Mouse (Mus musculus): ENCODE measurements at regions not wholly inside any gene's neighbourhood (a gene's known extent, or its start where the extent isn't known, plus 50 kb on each side); places are given as distances from the start of the nearest gene placed in this dataset.
A peak's percentile ranks its signal among the peaks of the same experiment; 100 is the strongest.

GRCm38 (mm10) chr16:29943963-29944860 lies 120.0 kb upstream of the Hes1 start:
- DNase-seq (ENCODE audit: extremely low read depth, low read depth, low spot score): peak; percentile 97
- TF ChIP-seq POLR2A (IDR thresholded peaks at IDR 0.05; ENCODE audit: extremely low read depth, insufficient read depth, low read length): no peak
- no peak for TF ChIP-seq CTCF (IDR thresholded peaks at IDR 0.05; ENCODE audit: low read depth, low read length)
- Histone ChIP-seq H3K4me3 (ENCODE audit: insufficient read depth, low read depth, low read length) (no peak overlapping the region), H3K79me2 (ENCODE audit: control insufficient read depth, insufficient read depth, low read length) (no peaks in the 10 kb centered on the region), H3K36me3 (ENCODE audit: control insufficient read depth, insufficient read depth, low read length) (no peaks in the 10 kb centered on the region), H3K9ac (ENCODE audit: low read depth, low read length) (no peak overlapping the region), H3K27ac (replicated peaks; ENCODE audit: insufficient read depth, low read depth, low read length) (no peak overlapping the region), H3K27me3 (ENCODE audit: control insufficient read depth, insufficient read depth, low read length) (no peaks in the 10 kb centered on the region), H3K4me1 (ENCODE audit: control insufficient read depth, insufficient read depth, low read length) (peaks cover 16% of the 10 kb centered on the region)
- 45% methylated on average over 10 of the region's 10 CpGs for WGBS

GRCm38 (mm10) chr16:29944966-29945365 lies 119.2 kb upstream of the Hes1 start:
- H3K4me1 ChIP-seq (ENCODE audit: control insufficient read depth, insufficient read depth, low read length): peaks cover 16% of the 10 kb centered on the region
- no peak overlapping the region for H3K9ac ChIP-seq (ENCODE audit: low read depth, low read length)
- no peaks in the 10 kb centered on the region for H3K79me2 ChIP-seq (ENCODE audit: control insufficient read depth, insufficient read depth, low read length)
- peak overlapping the region; percentile 46 for H3K27ac ChIP-seq (replicated peaks; ENCODE audit: insufficient read depth, low read depth, low read length)
- no peaks in the 10 kb centered on the region for H3K36me3 ChIP-seq (ENCODE audit: control insufficient read depth, insufficient read depth, low read length)
- TF ChIP-seq CTCF (IDR thresholded peaks at IDR 0.05; ENCODE audit: low read depth, low read length) (no peak), POLR2A (IDR thresholded peaks at IDR 0.05; ENCODE audit: extremely low read depth, insufficient read depth, low read length) (no peak)
- 70% methylated on average over 5 of the region's 5 CpGs for WGBS
- H3K4me3 ChIP-seq (ENCODE audit: insufficient read depth, low read depth, low read length): no peak overlapping the region
- H3K27me3 ChIP-seq (ENCODE audit: control insufficient read depth, insufficient read depth, low read length): no peaks in the 10 kb centered on the region
- DNase-seq (ENCODE audit: extremely low read depth, low read depth, low spot score): no peak

GRCm38 (mm10) chr16:29945376-29945890 lies 118.8 kb upstream of the Hes1 start:
- WGBS: 4% methylated on average over 9 of the region's 9 CpGs
- DNase-seq (ENCODE audit: extremely low read depth, low read depth, low spot score): peak; percentile 35
- H3K27ac ChIP-seq (replicated peaks; ENCODE audit: insufficient read depth, low read depth, low read length): peak overlapping the region; percentile 46
- TF ChIP-seq CTCF (IDR thresholded peaks at IDR 0.05; ENCODE audit: low read depth, low read length): no peak
- TF ChIP-seq POLR2A (IDR thresholded peaks at IDR 0.05; ENCODE audit: extremely low read depth, insufficient read depth, low read length): no peak
- peak overlapping the region; percentile 46 for H3K9ac ChIP-seq (ENCODE audit: low read depth, low read length)
- H3K79me2 ChIP-seq (ENCODE audit: control insufficient read depth, insufficient read depth, low read length): no peaks in the 10 kb centered on the region
- H3K36me3 ChIP-seq (ENCODE audit: control insufficient read depth, insufficient read depth, low read length): no peaks in the 10 kb centered on the region
- peaks cover 16% of the 10 kb centered on the region for H3K4me1 ChIP-seq (ENCODE audit: control insufficient read depth, insufficient read depth, low read length)
- peak overlapping the region; percentile 48; the same call in 1 of the 2 replicates for H3K4me3 ChIP-seq (ENCODE audit: insufficient read depth, low read depth, low read length)
- no peaks in the 10 kb centered on the region for H3K27me3 ChIP-seq (ENCODE audit: control insufficient read depth, insufficient read depth, low read length)

- no peak for TF ChIP-seq CTCF (IDR thresholded peaks at IDR 0.05; ENCODE audit: low read depth, low read length)
- TF ChIP-seq POLR2A (IDR thresholded peaks at IDR 0.05; ENCODE audit: extremely low read depth, insufficient read depth, low read length): no peak
- Histone ChIP-seq H3K4me1 (ENCODE audit: control insufficient read depth, insufficient read depth, low read length) (peaks cover 16% of the 10 kb centered on the region), H3K27me3 (ENCODE audit: control insufficient read depth, insufficient read depth, low read length) (no peaks in the 10 kb centered on the region), H3K9ac (ENCODE audit: low read depth, low read length) (peak overlapping the region; percentile 46), H3K27ac (replicated peaks; ENCODE audit: insufficient read depth, low read depth, low read length) (peak overlapping the region; percentile 46), H3K4me3 (ENCODE audit: insufficient read depth, low read depth, low read length) (peak overlapping the region; percentile 48), H3K79me2 (ENCODE audit: control insufficient read depth, insufficient read depth, low read length) (no peaks in the 10 kb centered on the region), H3K36me3 (ENCODE audit: control insufficient read depth, insufficient read depth, low read length) (no peaks in the 10 kb centered on the region)
- under 1% methylated on average over 39 of the region's 39 CpGs for WGBS
- peak; percentile 76 for DNase-seq (ENCODE audit: extremely low read depth, low read depth, low spot score)
Observed at GRCm38 (mm10) chr16:29945891-29946598, 118.1 kb upstream of the Hes1 start.

- no peak for DNase-seq (ENCODE audit: extremely low read depth, low read depth, low spot score)
- Histone ChIP-seq H3K4me1 (ENCODE audit: control insufficient read depth, insufficient read depth, low read length) (peaks cover 16% of the 10 kb centered on the region), H3K4me3 (ENCODE audit: insufficient read depth, low read depth, low read length) (no peak overlapping the region), H3K79me2 (ENCODE audit: control insufficient read depth, insufficient read depth, low read length) (no peaks in the 10 kb centered on the region), H3K27me3 (ENCODE audit: control insufficient read depth, insufficient read depth, low read length) (no peaks in the 10 kb centered on the region), H3K36me3 (ENCODE audit: control insufficient read depth, insufficient read depth, low read length) (no peaks in the 10 kb centered on the region), H3K9ac (ENCODE audit: low read depth, low read length) (no peak overlapping the region), H3K27ac (replicated peaks; ENCODE audit: insufficient read depth, low read depth, low read length) (no peak overlapping the region)
- TF ChIP-seq POLR2A (IDR thresholded peaks at IDR 0.05; ENCODE audit: extremely low read depth, insufficient read depth, low read length) (no peak), CTCF (IDR thresholded peaks at IDR 0.05; ENCODE audit: low read depth, low read length) (no peak)
- WGBS: 84% methylated on average over 5 of the region's 5 CpGs
Observed at GRCm38 (mm10) chr16:29946966-29947365, 117.2 kb upstream of the Hes1 start.
